Comparison of ENCODE assay signal across 20 mouse cellular contexts in the genomic region with DNA sequence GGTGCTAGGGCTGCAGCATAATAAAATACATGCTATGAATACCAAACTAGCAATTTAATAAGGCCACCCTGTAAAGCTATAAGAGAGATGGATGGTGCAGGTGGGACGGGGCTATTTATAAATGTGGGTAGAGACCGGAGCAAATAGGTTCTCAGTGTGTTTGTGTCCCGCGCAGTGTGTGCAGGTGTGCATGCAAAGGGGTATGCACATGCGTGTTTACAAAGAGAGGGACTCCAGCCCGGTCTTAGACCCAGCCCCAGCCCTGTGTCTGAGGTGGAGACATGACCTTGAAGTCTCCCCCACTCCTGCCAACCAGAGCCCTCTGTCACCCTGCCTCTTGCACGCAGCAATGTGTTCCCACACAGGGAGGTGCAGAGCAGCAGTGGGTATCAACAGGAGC.
"Had no signal": no experiment of that assay in that cellular context is flagged by ENCODE, and none has a peak within 500 bp of the region (broad histone marks: within the 10 kb centered on the region; RNA-seq: fewer than 3 reads in every experiment).

No protein-coding gene starts in this region.

- H3K36me3 ChIP-seq: liver, embryonic 13.5 days; neural tube, embryonic 12.5 days had no signal

- H3K4me1 ChIP-seq: liver, embryonic 13.5 days; neural tube, embryonic 12.5 days had no signal

- H3K9me3 ChIP-seq: liver, embryonic 13.5 days had no signal

- H3K27ac ChIP-seq: kidney, postnatal 0 days; layer of hippocampus, adult 2 months; left cerebral cortex, adult 2 months; liver, embryonic 13.5 days; neural tube, embryonic 12.5 days; stomach, postnatal 0 days had no signal

- H3K9ac ChIP-seq: liver, embryonic 13.5 days; neural tube, embryonic 12.5 days had no signal

- H3K27me3 ChIP-seq: liver, embryonic 13.5 days; neural tube, embryonic 12.5 days had no signal

- H3K4me3 ChIP-seq: layer of hippocampus, adult 2 months; left cerebral cortex, adult 2 months; liver, embryonic 13.5 days; neural tube, embryonic 12.5 days had no signal

- H3K4me2 ChIP-seq: liver, embryonic 13.5 days; midbrain, embryonic 11.5 days; neural tube, embryonic 12.5 days had no signal

- DNase-seq: kidney, adult 2 months; kidney, postnatal 25 days; layer of hippocampus, postnatal 36 days; liver, embryonic 13.5 days; lung, adult 2 months; lung, postnatal 14 days; lung, postnatal 4 days; midbrain, embryonic 14.5 days; right cerebral cortex, adult 18-20 months; right cerebral cortex, postnatal 14 days; right cerebral cortex, postnatal 4 days; thymus, adult 2 months; thymus, postnatal 14 days; thymus, postnatal 4 days had no signal
